24 mouse cellular contexts compared by ENCODE assay signal in the genomic region with DNA sequence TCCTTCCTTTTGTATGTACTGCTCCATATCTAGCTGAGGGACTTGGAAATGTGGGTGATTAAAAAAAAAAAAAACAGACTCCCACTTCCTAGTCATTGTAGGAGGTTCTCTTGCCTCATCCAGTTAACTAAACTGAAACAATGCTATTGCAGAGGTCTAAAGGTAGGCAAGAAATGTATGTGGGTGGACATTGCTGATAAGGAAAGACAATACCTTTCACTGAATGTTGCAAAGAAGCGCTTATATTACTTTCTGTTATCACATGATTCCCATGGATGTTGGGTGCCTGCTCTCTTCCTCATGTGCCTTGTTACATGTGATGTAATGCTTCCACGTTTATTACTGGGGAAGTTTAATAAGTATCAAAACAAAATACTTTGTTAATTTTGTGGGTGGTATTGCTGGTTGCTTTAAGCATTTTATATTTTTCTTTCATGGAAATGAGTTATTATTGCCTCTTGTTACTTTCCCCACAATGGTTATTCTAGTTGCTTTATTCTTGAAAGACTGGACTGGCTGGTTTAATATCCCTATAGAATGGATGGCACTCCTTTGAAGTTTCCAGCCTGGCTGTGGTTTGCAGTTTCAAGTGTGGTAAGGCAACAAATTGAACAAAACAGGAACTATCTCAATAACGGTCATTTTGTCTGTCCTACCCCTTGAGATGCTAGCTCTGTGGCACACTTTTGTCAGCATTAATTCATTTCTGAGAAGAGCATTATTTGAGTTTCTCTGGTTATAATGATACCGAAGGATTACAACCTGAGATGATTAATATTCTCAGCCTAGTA.
DNase-seq lines count a peak whose midpoint lies in the region; ATAC-seq and TF ChIP-seq lines count a peak whose summit lies in the region.
"Had no signal": no experiment of that assay in that cellular context is flagged by ENCODE, and none has a peak within 500 bp of the region (broad histone marks: within the 10 kb centered on the region; RNA-seq: fewer than 3 reads in every experiment).

No protein-coding gene starts in this region.

- no peak overlapping the region for H3K27ac ChIP-seq in intestine, embryonic 16.5 days (ENCODE audit: low read length)
- no peak overlapping the region for H3K27ac ChIP-seq in heart, adult 2 months
- H3K27ac ChIP-seq: embryonic facial prominence, embryonic 12.5 days; embryonic facial prominence, embryonic 15.5 days; forebrain, embryonic 12.5 days; forebrain, embryonic 15.5 days; heart, embryonic 10.5 days; heart, embryonic 13.5 days; hindbrain, embryonic 10.5 days; hindbrain, embryonic 13.5 days had no signal

- H3K4me3 ChIP-seq in intestine, embryonic 16.5 days (ENCODE audit: low read length): no peak overlapping the region
- H3K4me3 ChIP-seq in heart, adult 2 months: no peak overlapping the region
- H3K4me3 ChIP-seq: embryonic facial prominence, embryonic 12.5 days; embryonic facial prominence, embryonic 15.5 days; forebrain, embryonic 12.5 days; forebrain, embryonic 15.5 days; heart, embryonic 10.5 days; heart, embryonic 13.5 days; hindbrain, embryonic 10.5 days; hindbrain, embryonic 13.5 days had no signal

- no peak for TF ChIP-seq EP300 in heart, adult 2 months (IDR thresholded peaks at IDR 0.05; ENCODE audit: insufficient read depth, low read depth, low read length)

- TF ChIP-seq POLR2A in heart, adult 2 months (IDR thresholded peaks at IDR 0.05; ENCODE audit: insufficient read depth, low read depth, low read length): no peak

- H3K4me2 ChIP-seq in intestine, embryonic 16.5 days (ENCODE audit: low read depth, low read length): no peak overlapping the region
- H3K4me2 ChIP-seq: embryonic facial prominence, embryonic 12.5 days; embryonic facial prominence, embryonic 15.5 days; forebrain, embryonic 12.5 days; forebrain, embryonic 15.5 days; heart, embryonic 13.5 days; hindbrain, embryonic 13.5 days had no signal

- intact Hi-C loops in heart, adult 2 months (cut with DNase I): no loop called here

- DNase-seq in heart, adult 2 months: no peak
- DNase-seq in gastrocnemius, postnatal 10 days: no peak
- no peak for DNase-seq in heart, adult 18-20 months
- DNase-seq: adrenal gland, adult 8-10 months; adrenal gland, postnatal 25 days; cerebellum, adult 18-20 months; cerebellum, adult 9-10 months; cerebellum, postnatal 14 days; gastrocnemius, postnatal 36 days; heart, adult 11 months; kidney, adult 11 months had no signal

- peak; percentile 79 for ATAC-seq in granulocyte monocyte progenitor cell, adult 5-6 weeks (replicated peaks; ENCODE audit: poor library complexity, severe bottlenecking)
- ATAC-seq in intestine, embryonic 16.5 days: peak; percentile 62
- peak; percentile 79 for ATAC-seq in megakaryocyte progenitor cell, adult 5-6 weeks (replicated peaks; ENCODE audit: poor library complexity)
- ATAC-seq: activated CD4-positive, CD25-positive, alpha-beta regulatory T cell, adult 4 months; forebrain, embryonic 15.5 days; hindbrain, embryonic 16.5 days had no signal

- H3K36me3 ChIP-seq in intestine, embryonic 16.5 days (ENCODE audit: control insufficient read depth, insufficient read depth, low read length): no peaks in the 10 kb centered on the region
- no peaks in the 10 kb centered on the region for H3K36me3 ChIP-seq in heart, adult 2 months (ENCODE audit: control insufficient read depth, insufficient read depth, low read length)
- H3K36me3 ChIP-seq: embryonic facial prominence, embryonic 12.5 days; embryonic facial prominence, embryonic 15.5 days; forebrain, embryonic 12.5 days; forebrain, embryonic 15.5 days; heart, embryonic 10.5 days; heart, embryonic 13.5 days; hindbrain, embryonic 10.5 days; hindbrain, embryonic 13.5 days had no signal

- H3K27me3 ChIP-seq in intestine, embryonic 16.5 days (replicated peaks; ENCODE audit: control insufficient read depth, insufficient read depth, low read length): no peaks in the 10 kb centered on the region
- H3K27me3 ChIP-seq in heart, adult 2 months (ENCODE audit: control insufficient read depth, insufficient read depth, low read length): no peaks in the 10 kb centered on the region
- H3K27me3 ChIP-seq: embryonic facial prominence, embryonic 12.5 days; embryonic facial prominence, embryonic 15.5 days; forebrain, embryonic 12.5 days; forebrain, embryonic 15.5 days; heart, embryonic 13.5 days; hindbrain, embryonic 13.5 days had no signal

- 77% methylated on average over 4 of the region's 4 CpGs for WGBS in intestine, embryonic 16.5 days
- 62% methylated on average over 4 of the region's 4 CpGs for WGBS in heart, adult 2 months

- no peak overlapping the region for H3K9ac ChIP-seq in intestine, embryonic 16.5 days (ENCODE audit: low read depth, low read length)
- no peak overlapping the region for H3K9ac ChIP-seq in heart, adult 2 months (ENCODE audit: low read depth, low read length)
- H3K9ac ChIP-seq: embryonic facial prominence, embryonic 12.5 days; embryonic facial prominence, embryonic 15.5 days; forebrain, embryonic 12.5 days; forebrain, embryonic 15.5 days; heart, embryonic 13.5 days; hindbrain, embryonic 13.5 days had no signal

- no peak for TF ChIP-seq CTCF in heart, adult 2 months (IDR thresholded peaks at IDR 0.05)

- no peaks in the 10 kb centered on the region for H3K79me2 ChIP-seq in heart, adult 2 months (replicated peaks; ENCODE audit: control insufficient read depth, insufficient read depth, low read length)

- no peaks in the 10 kb centered on the region for H3K4me1 ChIP-seq in intestine, embryonic 16.5 days (ENCODE audit: control insufficient read depth, insufficient read depth, low read length)
- no peaks in the 10 kb centered on the region for H3K4me1 ChIP-seq in heart, adult 2 months (ENCODE audit: control insufficient read depth, insufficient read depth, low read length)
- H3K4me1 ChIP-seq: embryonic facial prominence, embryonic 15.5 days; forebrain, embryonic 12.5 days; forebrain, embryonic 15.5 days; heart, embryonic 10.5 days; heart, embryonic 13.5 days; hindbrain, embryonic 10.5 days; hindbrain, embryonic 13.5 days had no signal

- no peaks in the 10 kb centered on the region for H3K9me3 ChIP-seq in intestine, embryonic 16.5 days (ENCODE audit: control insufficient read depth, low read length)
- H3K9me3 ChIP-seq: embryonic facial prominence, embryonic 12.5 days; embryonic facial prominence, embryonic 15.5 days; forebrain, embryonic 12.5 days; forebrain, embryonic 15.5 days; heart, embryonic 10.5 days; heart, embryonic 13.5 days; hindbrain, embryonic 10.5 days; hindbrain, embryonic 13.5 days had no signal
